Mouse (Mus musculus) liver, embryonic 14.5 days (tissue): ENCODE data around the gene Nms.

Experiments
- CTCF ChIP-seq: IDR thresholded peaks from 2 replicates; pipeline ENCODE4 v1.5.1; 2016; ENCODE audit warnings: antibody characterized with exemption, low read depth, control low read depth
- EP300 ChIP-seq: IDR thresholded peaks from 2 replicates; pipeline ENCODE4 v1.6.1; 2016; ENCODE audit warnings: antibody characterized with exemption, low read depth

DNA sequence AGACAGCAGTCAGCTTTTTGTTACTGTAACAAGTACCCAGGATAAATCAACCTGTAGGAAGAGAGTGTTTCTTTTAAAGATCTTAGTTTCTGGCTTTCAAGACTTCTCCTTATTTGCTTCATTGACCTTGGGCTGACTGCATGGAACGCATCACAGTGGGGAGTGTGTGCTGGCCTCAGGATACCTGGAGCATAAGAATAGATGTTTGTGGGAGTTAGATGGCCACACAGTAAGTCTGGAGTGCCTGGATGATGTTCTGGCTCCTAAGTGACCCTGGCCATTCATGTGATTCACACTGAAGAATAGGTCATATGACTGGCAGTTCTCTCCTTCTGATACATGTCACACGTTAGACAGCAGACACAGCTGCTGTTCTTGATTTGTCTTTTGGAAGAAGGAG is 35.0 kb upstream of the Nms start:
- TF ChIP-seq CTCF (no peak), EP300 (no peak)
